Mouse (Mus musculus): Measurements from ENCODE around the gene Fezf2. TPM values are rescaled to one million over a fixed set of nuclear protein-coding genes. Genes with fewer than 3 reads are reported as not detected.

The Fezf2 gene
- polyA plus RNA-seq, 1 experiment from 2014 or later: 0.11 TPM

GRCm38 (mm10) chr14:12299654-12300053 lies 48.3 kb downstream of the Fezf2 start:
- Histone ChIP-seq H3K9me3 (ENCODE audit: control insufficient read depth, low read length) (no peaks in the 10 kb centered on the region), H3K4me1 (replicated peaks; ENCODE audit: control insufficient read depth, insufficient read depth, low read length) (no peaks in the 10 kb centered on the region), H3K9ac (ENCODE audit: low read depth, low read length) (no peak overlapping the region), H3K36me3 (ENCODE audit: control insufficient read depth, insufficient read depth, low read length) (no peaks in the 10 kb centered on the region), H3K27me3 (replicated peaks; ENCODE audit: control insufficient read depth, insufficient read depth, low read length) (no peaks in the 10 kb centered on the region), H3K27ac (ENCODE audit: low read depth, low read length) (no peak overlapping the region), H3K4me3 (ENCODE audit: low read depth, low read length) (no peak overlapping the region), H3K4me2 (no peak overlapping the region)
- WGBS: 81% methylated on average over 6 of the region's 6 CpGs
- ATAC-seq (replicated peaks; ENCODE audit: low FRiP score) (no peak), DNase-seq (ENCODE audit: low spot score) (no peak)

GRCm38 (mm10) chr14:12299171-12299570 lies 48.8 kb downstream of the Fezf2 start:
- H3K9me3 ChIP-seq (ENCODE audit: control insufficient read depth, low read length): no peaks in the 10 kb centered on the region
- no peak overlapping the region for H3K4me2 ChIP-seq
- H3K27me3 ChIP-seq (replicated peaks; ENCODE audit: control insufficient read depth, insufficient read depth, low read length): no peaks in the 10 kb centered on the region
- ATAC-seq (replicated peaks; ENCODE audit: low FRiP score) (no peak), DNase-seq (ENCODE audit: low spot score) (no peak)
- H3K27ac ChIP-seq (ENCODE audit: low read depth, low read length): no peak overlapping the region
- H3K9ac ChIP-seq (ENCODE audit: low read depth, low read length): no peak overlapping the region
- no peaks in the 10 kb centered on the region for H3K36me3 ChIP-seq (ENCODE audit: control insufficient read depth, insufficient read depth, low read length)
- H3K4me3 ChIP-seq (ENCODE audit: low read depth, low read length): no peak overlapping the region
- no peaks in the 10 kb centered on the region for H3K4me1 ChIP-seq (replicated peaks; ENCODE audit: control insufficient read depth, insufficient read depth, low read length)

GRCm38 (mm10) chr14:12296391-12296790 lies 51.6 kb downstream of the Fezf2 start:
- no peaks in the 10 kb centered on the region for H3K9me3 ChIP-seq (ENCODE audit: control insufficient read depth, low read length)
- H3K4me3 ChIP-seq (ENCODE audit: low read depth, low read length): no peak overlapping the region
- DNase-seq (ENCODE audit: low spot score): no peak
- H3K27me3 ChIP-seq (replicated peaks; ENCODE audit: control insufficient read depth, insufficient read depth, low read length): no peaks in the 10 kb centered on the region
- no peak for ATAC-seq (replicated peaks; ENCODE audit: low FRiP score)
- 94% methylated on average over 7 of the region's 7 CpGs for WGBS
- H3K9ac ChIP-seq (ENCODE audit: low read depth, low read length): no peak overlapping the region
- no peak overlapping the region for H3K4me2 ChIP-seq
- no peaks in the 10 kb centered on the region for H3K36me3 ChIP-seq (ENCODE audit: control insufficient read depth, insufficient read depth, low read length)
- H3K4me1 ChIP-seq (replicated peaks; ENCODE audit: control insufficient read depth, insufficient read depth, low read length): no peaks in the 10 kb centered on the region
- no peak overlapping the region for H3K27ac ChIP-seq (ENCODE audit: low read depth, low read length)

Other genes with a start within 250 kb of the Fezf2 start
- 0.25 and 0.29 TPM in 2 replicates for gene Gm49355, start 64.2 kb downstream of the Fezf2 start, polyA plus RNA-seq (2014; fragmentation: Nextera tagmentation; extraction: Ambion mirVana)
- 30.8 and 37.7 TPM in 2 replicates for gene 3830406C13Rik, start 64.0 kb downstream of the Fezf2 start, polyA plus RNA-seq (2014; fragmentation: Nextera tagmentation; extraction: Ambion mirVana)